Mouse (Mus musculus): Measurements from ENCODE around the gene Zfp874a.

DNA sequence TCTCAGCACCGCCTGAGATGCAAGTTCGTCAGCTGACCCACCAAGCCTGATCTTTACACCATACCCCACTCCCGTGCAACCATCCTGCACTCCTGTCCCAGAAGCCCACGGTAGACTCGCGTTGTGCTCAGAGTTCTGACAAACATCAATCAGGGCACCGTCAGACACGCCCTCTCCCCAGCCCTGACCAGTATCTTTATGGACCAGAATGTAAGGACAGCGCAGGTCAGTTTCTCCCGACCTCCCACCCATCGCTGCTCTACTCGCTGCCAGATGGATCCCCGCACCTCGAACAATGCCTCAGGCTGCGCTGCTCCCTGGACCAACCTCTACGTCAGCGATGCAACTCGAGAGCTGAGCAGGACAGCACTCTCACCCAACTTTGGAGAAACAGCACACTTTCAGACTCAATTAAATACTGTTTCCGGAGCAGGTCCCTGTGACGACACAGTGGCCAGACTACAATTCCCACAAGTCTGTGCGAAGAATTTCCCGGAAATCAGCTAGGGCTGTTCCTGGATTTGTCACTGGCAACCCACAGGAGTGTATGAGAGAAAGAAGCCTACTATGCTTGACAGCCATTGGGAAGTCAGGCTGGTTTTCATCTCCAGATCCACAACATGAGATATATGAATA is 48.8 kb upstream of the Zfp874a start, which contains the start of gene Zfp58:
- TF ChIP-seq POLR2A (IDR thresholded peaks at IDR 0.05; ENCODE audit: low read depth, low read length) (peak; percentile 41; the same call in 1 of the 2 replicates), CTCF (IDR thresholded peaks at IDR 0.05; ENCODE audit: extremely low read depth, insufficient read length, insufficient replicate concordance, low read depth, low read length) (no peak)

Measured in small intestine, adult 2 months (tissue).